Mouse (Mus musculus) MEL-GATA-1-ER (cell line): ENCODE results near the gene Erc2.
"Not testable (repeated sequence)": the region's sequence is repeated elsewhere in the genome, so short reads cannot be mapped to it uniquely, and the experiment has no call there.

ENCODE experiments used
- DNase-seq: peaks from one replicate; pipeline ENCODE4 v3.0.0-alpha.2; 2012; ENCODE audit warnings: low read depth; ENCODE audit errors: extremely low read depth

Erc2 gene

DNA sequence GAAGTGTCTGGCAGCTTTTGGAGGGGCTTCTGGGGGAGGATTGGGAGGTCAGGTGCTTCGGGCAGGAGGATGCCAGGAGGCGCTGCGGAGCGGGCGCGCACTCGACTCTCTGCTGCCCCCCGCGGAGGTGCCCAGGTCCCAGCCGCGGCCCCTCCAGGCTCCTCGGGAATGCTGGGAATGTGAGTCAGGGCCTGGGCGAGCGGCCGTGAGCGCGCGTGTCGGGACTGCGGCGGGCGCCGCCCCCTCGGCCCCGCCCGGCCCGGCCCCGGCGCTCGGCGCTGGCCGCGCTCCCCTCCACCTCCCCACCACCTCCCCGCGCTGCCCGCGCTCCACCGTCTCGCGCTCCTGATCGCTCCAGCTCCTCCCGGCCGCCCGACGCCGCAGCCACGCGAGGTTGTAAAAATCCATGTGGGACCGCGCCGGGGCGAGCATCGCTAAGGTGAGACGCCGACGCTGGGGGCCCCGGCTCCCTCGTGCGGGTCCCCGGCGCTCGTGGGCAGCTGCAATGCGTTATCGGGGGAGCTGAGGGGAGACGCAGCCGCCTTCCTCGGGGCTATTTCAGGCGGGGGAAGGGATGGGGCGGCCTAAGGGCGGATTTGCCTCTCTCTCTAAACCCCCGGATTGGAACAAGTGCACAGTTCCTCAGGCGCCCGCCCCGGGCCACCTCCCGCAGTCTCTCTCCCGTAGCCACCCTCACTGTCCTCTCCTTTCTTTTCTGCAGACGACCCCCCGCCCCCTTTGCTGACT, at the start of gene Erc2:
Gene Erc2, plus strand, starts transcription at position 253 of the 747 bp plus-strand sequence.
- DNase-seq, result no peak

DNA sequence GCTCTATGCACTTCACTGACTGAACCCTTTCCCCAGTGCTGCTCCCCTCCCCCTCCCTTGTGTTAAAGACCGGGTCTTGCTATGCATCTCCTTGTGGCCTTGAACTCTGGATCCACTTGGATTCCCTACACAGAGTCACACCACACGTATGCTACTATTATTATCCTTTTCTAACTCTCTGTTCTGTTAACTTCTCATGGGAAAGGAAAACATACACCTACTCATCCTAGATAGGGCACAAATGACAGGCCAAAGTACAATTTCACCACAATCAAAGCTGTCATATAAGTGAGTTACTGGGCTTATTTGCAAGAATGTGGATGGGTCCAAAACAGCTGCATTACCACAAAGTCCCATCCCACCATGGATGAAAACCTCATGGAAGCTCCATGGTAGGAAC, 43.8 kb upstream of the Erc2 start:
- no peak for DNase-seq

DNA sequence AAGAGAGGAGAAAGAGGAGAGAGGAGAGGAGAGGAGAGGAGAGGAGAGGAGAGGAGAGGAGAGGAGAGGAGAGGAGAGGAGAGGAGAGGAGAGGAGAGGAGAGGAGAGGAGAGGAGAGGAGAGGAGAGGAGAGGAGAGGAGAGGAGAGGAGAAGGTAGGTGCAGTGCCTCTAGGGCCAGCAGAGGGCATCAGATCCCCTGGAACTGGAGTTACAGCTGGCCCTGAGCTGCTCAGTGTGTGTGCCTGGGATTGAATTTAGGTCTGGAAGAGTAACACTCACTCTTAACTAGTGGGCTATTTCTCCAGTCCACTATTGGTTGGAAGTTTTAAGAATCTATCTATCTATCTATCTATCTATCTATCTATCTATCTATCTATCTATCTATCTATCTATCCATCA, 32.6 kb upstream of the Erc2 start:
- DNase-seq, result not testable (repeated sequence)

DNA sequence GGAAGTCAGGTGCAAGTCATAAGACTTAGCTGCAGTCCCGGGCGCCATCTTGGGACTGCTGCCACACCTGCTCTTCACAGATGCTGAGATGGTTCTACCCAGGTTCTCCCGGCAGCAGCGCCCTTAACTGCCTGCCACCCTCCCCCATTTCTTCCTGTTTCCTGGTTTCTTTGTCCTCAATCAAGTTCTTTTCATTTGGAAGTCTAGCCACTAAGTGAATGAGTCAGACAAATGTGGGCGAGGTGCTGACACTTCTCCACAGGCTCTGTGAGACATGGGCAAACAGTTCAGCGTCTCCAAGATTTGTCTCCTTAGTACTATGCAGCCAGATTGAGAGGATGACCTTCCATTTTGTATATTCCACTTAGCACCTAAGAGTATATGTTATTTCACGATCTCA, 30.1 kb upstream of the Erc2 start:
- no peak for DNase-seq

DNA sequence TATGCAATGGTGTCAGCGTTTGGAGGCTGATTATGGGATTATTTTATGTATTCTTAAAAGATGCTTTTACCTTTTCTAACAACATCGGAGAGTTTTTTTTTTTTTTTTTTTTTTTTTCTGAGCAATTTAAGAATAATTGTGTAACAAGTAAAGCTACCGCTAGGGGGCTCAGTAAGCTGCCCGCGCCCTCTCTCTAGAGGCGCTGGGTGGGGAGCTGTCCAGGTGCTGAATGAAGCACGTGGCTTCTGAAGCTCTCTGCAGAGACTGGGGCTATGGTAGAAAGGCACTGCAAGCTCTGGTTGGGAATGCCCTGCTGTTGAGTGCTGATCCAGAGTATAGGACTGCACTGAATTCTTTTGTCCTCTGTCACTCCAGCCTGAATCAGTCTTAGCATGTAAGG, 26.0 kb upstream of the Erc2 start:
- peak; percentile 44 for DNase-seq

DNA sequence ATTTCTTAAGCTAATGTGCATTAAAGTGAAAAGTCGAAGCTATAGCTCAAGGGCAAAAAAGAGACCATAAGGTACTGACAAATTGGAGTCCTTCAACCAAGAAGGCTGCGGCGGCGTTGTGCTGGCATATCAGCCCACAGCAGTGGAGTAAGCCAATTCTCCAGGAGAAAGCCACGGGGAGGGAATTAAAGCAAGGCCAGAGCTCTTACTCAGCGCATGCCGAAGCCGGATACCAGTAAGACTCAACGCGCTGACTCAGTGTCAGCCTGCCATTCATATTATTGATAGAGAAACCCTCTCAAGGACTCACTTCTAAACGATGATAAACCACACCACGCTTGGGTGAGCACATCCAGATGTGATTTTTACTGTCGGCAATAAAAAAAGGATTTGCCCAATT, 20.1 kb upstream of the Erc2 start:
- DNase-seq, result no peak

DNA sequence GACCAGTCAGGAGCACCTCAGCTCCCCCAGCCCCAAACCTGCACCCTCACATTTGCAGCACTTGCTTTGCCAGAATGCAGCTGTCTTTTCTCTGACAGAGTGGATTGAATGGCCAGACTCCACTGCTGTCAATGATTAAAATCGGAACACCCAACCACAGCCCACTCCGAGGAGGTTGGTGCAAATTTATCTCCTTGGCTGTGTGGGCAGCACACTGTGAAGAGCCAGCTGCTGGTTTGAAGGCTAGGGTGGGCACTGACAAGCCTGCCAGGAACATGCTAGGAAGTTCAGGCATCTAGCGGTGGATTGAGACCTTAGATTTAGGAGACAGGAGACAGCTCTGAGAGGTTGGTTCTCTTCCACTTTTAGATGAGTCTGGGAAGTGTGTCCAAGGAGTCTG, 14.8 kb upstream of the Erc2 start:
- no peak for DNase-seq

DNA sequence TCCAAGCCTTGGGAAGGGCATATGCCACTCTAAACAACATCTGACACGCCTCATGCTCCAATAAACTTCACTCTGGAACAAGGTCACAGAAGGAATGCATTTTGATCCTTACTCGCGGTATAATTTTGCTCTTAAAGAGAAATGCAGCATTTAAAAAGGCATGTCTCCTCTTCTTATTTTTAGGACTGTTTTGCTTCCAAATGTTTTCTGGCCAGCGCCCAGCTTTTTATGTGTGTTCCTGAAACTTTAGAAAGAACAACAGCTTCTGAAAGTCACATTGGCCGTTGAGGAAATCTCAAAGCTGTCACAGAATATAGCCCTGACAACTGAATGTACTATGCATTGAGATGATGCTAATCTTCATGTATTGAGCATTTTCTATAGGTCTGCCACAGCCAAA, 8.5 kb upstream of the Erc2 start:
- DNase-seq, result no peak

DNA sequence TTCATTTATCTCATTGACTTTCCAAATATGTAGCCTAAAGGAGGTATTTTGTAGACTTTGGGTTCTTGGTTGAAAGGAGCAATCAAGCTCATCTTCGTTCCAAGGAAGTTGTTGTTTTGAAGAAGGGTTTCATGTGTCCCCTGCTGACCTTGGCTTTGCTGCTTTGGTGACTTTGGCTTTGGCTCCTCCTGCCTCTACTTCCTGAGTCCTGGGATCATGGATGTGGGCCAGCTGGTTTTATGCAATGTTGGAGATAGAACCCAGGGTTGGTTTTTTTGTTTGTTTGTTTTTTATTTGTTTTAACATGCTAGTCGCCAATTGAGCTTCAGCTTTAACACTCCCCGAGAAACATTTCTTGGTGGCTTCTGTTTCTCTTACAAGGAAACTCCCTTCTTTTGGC, 4.9 kb upstream of the Erc2 start:
- no peak for DNase-seq

DNA sequence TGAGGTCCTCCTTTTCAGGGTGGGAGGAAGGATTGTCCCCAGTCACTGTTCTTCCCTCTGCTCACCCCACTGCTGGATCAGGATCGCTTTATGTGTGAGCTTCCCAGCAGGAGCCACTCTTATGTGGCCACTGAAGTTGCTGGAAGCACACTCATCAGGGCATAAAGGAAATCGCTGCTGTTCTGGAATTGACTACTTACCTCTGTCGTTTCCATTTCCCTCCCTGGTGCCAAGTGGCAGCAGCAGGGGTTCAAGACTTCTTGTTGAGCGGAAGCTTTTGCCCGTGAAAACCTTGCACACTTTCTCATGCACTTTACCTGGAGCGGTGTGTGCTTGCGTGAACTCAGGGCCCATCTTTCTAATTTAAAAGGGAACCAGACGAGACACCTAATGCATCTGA, 652 bp upstream of the Erc2 start:
- no peak for DNase-seq

DNA sequence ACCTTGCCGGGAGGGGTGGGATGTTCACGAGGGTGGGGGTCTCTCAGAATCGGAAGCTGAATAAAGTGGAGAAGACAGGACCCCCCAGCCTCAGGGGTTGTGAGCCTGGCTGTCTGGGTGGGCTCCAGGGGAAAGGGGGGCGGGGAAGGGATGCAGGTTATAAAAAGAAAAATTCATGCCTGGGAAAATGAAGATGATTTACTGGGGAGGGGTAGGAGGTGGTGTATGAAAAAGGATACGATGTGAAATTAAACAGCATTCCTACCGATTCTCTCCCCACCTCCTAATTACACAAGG, 643 bp downstream of the Erc2 start:
- DNase-seq, result no peak

DNA sequence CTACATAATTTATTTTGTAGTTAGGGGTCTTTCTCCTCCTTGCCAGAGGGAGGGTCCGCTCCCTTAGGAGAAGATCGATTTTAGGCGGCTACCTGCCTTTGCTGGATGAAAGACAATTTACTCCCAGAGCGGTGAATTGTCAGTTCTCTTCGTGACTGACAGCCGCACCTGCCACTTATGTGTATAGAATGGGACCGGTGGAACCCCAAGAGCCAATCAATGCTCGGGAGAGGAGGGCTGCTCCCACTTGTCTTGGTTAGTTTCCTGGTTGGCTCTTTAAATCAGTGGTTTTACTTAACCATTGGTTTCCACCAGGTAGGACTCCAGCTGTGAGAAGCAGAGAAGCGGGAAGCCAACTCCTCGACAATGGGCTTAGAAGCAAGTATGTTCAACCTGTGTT, 1.1 kb downstream of the Erc2 start:
- no peak for DNase-seq

DNA sequence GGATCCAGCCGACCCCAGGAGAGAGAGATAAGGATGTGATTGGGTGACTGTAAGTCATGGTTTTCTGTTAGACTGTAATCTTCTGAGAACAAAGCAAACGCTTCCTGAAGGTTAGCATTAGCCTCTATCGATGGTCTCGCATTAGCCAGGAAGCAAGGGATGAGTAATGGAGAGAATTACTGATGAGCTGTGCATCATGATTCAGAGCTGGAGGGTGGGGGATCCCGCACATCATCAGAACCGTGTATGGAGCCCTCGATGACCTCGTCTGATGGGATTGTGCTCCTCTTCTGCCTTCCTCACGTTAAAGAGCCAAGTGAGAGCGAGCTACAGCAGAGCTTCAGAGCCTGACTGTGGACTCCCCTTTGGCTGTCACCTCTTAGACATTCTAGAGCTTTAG, 6.5 kb downstream of the Erc2 start:
- DNase-seq, result no peak

DNA sequence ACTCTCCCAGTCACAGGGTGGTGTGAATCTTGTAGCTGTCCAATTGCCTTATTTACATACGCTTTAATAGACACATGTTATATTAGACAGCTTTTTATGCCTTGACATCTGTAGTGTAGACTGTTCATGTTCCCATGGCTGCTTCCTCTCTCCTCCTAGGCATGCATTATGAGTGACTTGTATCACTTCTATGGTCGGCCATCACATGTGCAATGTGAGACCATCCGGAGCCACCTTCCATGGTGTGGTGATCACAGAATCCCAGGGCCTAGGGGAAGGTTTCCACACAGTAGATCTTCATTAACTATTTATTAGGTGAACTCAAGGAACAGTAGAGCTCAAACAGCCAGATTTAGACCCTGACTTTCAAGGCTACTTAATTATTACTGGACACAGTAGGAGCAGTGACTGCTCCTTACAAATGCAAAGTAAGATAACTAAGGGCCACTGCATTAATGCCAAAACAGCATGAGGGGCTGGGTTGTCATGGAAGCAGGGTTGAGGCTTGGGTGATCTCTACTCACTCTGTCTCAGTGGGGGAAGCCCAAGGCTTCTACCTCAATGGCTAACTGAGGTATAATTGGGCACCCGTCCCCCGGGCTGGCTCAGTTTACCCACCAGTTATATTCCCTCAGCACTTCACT, 7.3 kb downstream of the Erc2 start:
- no peak for DNase-seq

DNA sequence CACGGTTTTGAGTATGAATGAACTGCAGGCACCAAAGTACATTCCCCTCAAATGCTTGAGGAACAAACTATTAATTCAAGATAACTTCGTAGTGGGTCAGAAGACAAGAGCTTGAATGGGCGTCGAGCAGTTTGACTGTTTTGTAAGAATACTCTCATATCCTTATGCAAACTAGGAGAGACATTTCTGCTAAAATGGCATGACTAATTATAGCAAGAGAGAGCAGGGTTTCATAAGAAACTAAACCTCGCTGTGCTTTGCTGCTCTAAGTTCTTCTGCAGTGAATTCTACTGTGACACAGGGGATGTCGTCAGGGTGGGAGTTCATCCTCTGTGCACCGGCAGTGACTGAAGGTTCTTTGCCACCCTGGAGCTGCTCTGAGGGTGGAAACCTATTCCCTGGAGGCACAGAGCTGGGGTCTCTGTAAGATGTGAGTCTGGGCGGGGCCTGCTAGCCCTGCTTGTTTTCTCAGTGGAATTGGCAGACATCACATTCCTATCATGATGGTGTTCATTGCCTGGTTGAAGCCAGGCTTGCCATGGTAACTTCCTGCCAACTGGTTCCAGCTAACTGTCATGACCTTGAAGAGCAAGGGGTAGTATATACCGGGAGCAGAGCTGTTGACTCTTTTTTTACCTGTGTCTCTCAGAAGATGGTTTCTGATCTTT, 8.9 kb downstream of the Erc2 start:
- DNase-seq, result no peak

DNA sequence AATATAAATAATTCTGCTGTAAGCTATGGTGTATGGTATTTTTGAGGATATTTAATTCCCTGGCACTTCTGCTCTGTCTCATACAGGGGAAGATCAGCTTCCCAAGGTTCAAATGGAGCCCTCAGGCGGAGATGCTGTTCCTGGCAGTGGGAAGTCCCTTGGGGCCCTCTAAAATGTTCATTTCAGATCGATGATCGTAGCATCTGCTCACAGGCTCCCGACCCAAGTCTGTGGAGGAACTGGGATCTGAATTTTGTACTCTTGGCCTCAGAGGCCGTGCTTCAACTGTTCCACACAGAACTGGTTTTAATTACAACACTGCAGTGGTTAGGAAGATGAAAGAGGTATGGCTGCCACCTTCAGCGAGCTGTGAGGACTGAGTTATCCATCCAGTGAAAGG, 12.5 kb downstream of the Erc2 start:
- DNase-seq, result no peak

DNA sequence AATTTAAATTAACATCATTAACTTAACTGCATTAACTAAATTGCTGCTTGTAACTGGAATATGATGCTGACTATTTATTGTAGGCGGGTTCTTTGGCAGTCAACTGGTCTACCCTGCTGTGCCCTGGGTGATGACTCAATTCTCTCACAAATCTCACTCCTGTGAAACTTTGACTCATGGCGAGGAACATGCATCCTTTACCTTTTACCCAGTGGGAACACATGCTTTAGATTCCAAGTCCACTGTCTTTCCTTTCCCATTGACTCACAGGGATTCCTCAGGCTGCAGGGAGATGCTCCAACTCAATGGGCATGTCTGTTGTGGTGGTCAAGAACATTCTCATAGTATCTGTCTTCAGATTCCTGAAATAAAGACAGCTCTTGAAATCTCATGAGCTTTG, 14.3 kb downstream of the Erc2 start:
- DNase-seq, result no peak

DNA sequence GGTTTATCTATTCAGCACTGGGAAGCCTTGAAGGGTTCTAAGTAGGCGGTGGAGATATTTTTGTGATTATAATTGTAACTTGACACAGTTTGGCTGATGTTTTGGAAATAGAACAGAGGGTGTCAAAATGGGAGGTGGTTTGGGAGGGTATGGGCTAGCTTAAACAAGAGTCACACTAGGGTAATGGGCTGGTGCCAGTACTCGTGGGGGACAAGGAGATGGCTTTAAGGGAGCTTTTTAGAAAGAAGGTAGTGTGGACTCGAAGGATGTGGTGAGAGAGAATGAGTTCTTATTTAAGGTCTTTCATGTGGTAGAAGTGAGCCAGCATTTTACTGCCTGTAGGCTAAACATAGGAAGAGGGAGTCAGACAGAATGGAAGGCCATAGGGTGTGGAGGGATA, 19.2 kb downstream of the Erc2 start:
- DNase-seq, result no peak

DNA sequence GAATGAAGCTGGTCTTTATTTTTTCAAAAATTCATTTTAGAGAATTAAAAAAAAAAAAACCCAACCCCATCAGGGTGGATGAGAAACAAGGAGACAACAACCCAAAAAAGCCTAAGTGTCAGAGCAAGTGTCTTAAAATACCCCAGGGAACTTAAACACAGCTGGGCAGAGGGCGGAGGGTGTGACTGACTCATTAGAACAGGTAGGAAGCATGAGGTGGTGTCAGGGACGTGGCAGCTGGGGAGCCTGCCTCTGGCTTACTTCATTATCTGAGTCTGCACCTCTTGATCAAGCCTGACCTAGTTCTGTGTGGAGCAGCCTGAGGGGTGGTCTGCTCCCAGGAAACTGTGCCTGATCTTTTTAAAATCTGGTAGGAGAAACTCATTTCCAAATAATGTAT, 20.8 kb downstream of the Erc2 start:
- DNase-seq, result no peak

DNA sequence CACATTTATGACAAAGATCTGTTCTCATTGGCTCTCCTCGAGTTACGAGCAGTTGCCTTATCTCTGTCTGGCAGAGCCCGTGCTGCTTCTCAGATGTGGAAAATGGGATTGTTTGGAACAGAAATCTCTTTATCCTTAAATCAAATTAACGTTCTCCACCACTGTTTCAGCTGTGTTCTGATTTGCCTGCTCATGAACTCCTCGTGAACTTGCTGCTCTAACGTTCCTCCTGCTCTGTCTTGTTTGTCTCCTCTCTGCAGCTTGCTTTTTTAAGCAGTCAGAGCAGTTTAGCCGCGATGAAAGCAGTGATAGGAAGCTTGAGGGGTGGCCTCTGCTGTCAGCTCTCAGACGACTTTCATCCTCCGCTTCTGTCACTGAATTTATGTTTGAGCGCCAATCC, 32.4 kb downstream of the Erc2 start:
- no peak for DNase-seq

DNA sequence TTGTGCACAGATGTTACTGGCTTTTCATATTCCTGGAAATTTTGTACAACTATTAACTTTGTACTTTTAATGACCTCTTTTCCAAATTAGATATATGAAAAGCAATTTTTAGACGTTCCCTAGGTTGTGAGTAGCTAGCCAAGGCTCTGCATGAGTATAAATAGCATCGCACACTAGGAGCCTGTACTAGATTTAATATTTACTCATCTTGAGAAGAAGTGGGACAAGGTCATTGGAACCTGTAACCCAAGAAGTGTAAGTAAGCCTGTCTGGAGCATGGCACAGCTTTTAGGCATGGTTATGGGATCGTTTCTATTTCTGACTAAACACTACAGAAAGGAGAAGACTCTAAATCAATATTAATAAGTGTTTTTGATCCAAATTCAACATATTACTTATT, 36.4 kb downstream of the Erc2 start:
- DNase-seq, result no peak

DNA sequence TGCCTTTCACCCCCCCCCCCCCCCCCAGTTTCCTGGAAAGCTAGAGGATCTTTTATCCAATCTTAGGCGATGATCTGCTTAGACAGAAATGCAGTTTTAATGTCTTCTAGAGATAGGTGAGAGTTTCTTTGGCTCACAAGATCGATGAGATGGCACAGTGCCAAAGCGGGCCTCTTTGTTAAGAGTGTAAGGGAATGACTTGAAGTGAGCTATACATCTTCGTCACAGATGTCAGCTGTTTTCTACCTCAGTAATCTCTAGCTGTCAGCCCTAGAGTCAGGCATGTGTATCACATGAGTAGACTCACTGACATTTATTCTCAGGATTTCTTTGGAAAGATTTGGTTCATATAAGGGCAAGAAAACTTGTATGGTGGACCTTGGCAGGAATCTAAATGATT, 39.2 kb downstream of the Erc2 start:
- DNase-seq, result no peak

DNA sequence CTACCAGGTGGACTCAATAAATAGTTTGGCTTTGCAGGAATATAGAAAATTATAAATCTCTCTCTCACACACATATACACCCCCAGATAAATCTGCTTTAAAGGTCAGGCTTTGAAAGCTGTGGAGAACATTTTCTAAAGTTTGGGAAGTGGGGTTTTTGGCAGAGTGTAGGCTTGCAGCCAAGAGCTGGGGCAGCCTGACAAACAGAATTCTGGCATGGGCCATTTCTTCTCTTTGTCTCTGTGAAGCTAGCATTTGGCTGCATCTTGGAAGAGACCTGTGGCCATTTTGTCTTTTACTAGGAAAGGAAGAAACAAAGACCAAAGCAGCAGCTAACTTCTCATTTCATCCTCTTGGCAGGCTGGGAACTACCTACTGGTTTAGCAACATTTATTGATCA, 40.0 kb downstream of the Erc2 start:
- no peak for DNase-seq
